Mouse (Mus musculus): ENCODE data around the gene Serpina3j.
"Not testable (repeated sequence)": the region's sequence is repeated elsewhere in the genome, so short reads cannot be mapped to it uniquely, and the experiment has no call there.

Gene Serpina3j

GRCm38 (mm10) chr12:104314253-104314652, at the start of gene Serpina3j:
Gene Serpina3j (plus strand): TSS chr12:104314553.
- no peak for DNase-seq (ENCODE audit: low read depth, low spot score)

- DNase-seq (ENCODE audit: low read depth, low spot score), result peak; percentile 63
Measured at GRCm38 (mm10) chr12:104266374-104266773, 48.0 kb upstream of the Serpina3j start.

GRCm38 (mm10) chr12:104278216-104279055, 35.9 kb upstream of the Serpina3j start:
- no peak for DNase-seq (ENCODE audit: low read depth, low spot score)

- no peak for DNase-seq (ENCODE audit: low read depth, low spot score)
Measured at GRCm38 (mm10) chr12:104279056-104279435, 35.3 kb upstream of the Serpina3j start.

GRCm38 (mm10) chr12:104283380-104283779, 31.0 kb upstream of the Serpina3j start:
- DNase-seq (ENCODE audit: low read depth, low spot score), result no peak

- DNase-seq (ENCODE audit: low read depth, low spot score), result no peak
Measured at GRCm38 (mm10) chr12:104288336-104288735, 26.0 kb upstream of the Serpina3j start.

GRCm38 (mm10) chr12:104289872-104290271, 24.5 kb upstream of the Serpina3j start:
- peak; percentile 56 for DNase-seq (ENCODE audit: low read depth, low spot score)

- DNase-seq (ENCODE audit: low read depth, low spot score), result no peak
Measured at GRCm38 (mm10) chr12:104293963-104294362, 20.4 kb upstream of the Serpina3j start.

GRCm38 (mm10) chr12:104298049-104298448, 16.3 kb upstream of the Serpina3j start:
- no peak for DNase-seq (ENCODE audit: low read depth, low spot score)

GRCm38 (mm10) chr12:104305991-104306390, 8.4 kb upstream of the Serpina3j start:
- DNase-seq (ENCODE audit: low read depth, low spot score), result no peak

GRCm38 (mm10) chr12:104322454-104322853, 8.1 kb downstream of the Serpina3j start:
- no peak for DNase-seq (ENCODE audit: low read depth, low spot score)

GRCm38 (mm10) chr12:104331701-104332100, 17.3 kb downstream of the Serpina3j start:
- DNase-seq (ENCODE audit: low read depth, low spot score), result no peak

- not testable (repeated sequence) for DNase-seq (ENCODE audit: low read depth, low spot score)
Measured at GRCm38 (mm10) chr12:104336873-104337272, 22.5 kb downstream of the Serpina3j start.

- DNase-seq (ENCODE audit: low read depth, low spot score), result not testable (repeated sequence)
Measured at GRCm38 (mm10) chr12:104338226-104338625, 23.9 kb downstream of the Serpina3j start, which contains the start of the genes Serpina3k and Serpina3m. Gene Serpina3k (plus strand): TSS chr12:104338486. Gene Serpina3m (plus strand): TSS chr12:104338486.

- DNase-seq (ENCODE audit: low read depth, low spot score), result no peak
Measured at GRCm38 (mm10) chr12:104338705-104339104, 24.4 kb downstream of the Serpina3j start.

- DNase-seq (ENCODE audit: low read depth, low spot score), result not testable (repeated sequence)
Measured at GRCm38 (mm10) chr12:104342489-104342888, 28.1 kb downstream of the Serpina3j start.

- no peak for DNase-seq (ENCODE audit: low read depth, low spot score)
Measured at GRCm38 (mm10) chr12:104345181-104345580, 30.8 kb downstream of the Serpina3j start.

- no peak for DNase-seq (ENCODE audit: low read depth, low spot score)
Measured at GRCm38 (mm10) chr12:104345707-104346106, 31.4 kb downstream of the Serpina3j start.

GRCm38 (mm10) chr12:104347091-104347490, 32.7 kb downstream of the Serpina3j start:
- DNase-seq (ENCODE audit: low read depth, low spot score), result no peak

GRCm38 (mm10) chr12:104351812-104352211, 37.5 kb downstream of the Serpina3j start:
- peak; percentile 38 for DNase-seq (ENCODE audit: low read depth, low spot score)

- DNase-seq (ENCODE audit: low read depth, low spot score), result no peak
Measured at GRCm38 (mm10) chr12:104356006-104356405, 41.7 kb downstream of the Serpina3j start.

- DNase-seq (ENCODE audit: low read depth, low spot score), result no peak
Measured at GRCm38 (mm10) chr12:104369986-104370385, 55.6 kb downstream of the Serpina3j start.
